Mouse (Mus musculus) induced T-regulatory cell, adult 2 months (primary cell): ENCODE measurements around the gene Asah2.
"Not testable (repeated sequence)": the region's sequence is repeated elsewhere in the genome, so short reads cannot be mapped to it uniquely, and the experiment has no call there.

Experiments
- DNase-seq: peaks from one replicate; pipeline ENCODE4 v3.0.0-alpha.2; 2012; ENCODE audit warnings: low read depth

Asah2 gene

DNA sequence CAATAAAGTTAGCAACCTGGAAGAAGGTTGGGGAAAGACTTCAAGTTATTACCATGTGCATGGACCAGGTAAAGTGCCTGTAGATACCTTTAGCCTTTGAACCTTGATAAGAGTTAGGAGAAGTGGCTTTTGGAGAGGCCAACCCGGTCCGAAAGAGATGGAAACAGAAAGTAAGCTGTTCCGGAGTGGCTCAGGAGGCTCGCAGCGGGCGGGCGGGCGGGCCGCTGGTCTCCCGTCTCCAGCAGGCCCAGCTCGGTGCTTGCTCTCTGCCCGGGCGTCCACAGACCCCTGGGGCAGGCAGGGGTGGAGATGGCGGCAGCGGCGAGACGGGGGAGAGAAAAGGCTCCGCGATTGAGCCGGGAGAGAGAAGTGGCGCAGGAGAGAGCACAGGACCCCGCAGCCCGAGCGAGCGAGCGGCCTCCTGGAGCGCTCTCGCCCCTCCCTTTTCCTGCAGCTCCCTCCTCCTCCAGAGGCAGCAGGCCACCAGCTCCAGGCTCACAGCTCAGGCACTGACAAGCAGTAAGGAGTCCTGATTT, at the start of gene Asah2:
Asah2 (minus strand) TSS at position 441 of the 536 bp plus-strand sequence.
- DNase-seq, result peak; percentile 79

DNA sequence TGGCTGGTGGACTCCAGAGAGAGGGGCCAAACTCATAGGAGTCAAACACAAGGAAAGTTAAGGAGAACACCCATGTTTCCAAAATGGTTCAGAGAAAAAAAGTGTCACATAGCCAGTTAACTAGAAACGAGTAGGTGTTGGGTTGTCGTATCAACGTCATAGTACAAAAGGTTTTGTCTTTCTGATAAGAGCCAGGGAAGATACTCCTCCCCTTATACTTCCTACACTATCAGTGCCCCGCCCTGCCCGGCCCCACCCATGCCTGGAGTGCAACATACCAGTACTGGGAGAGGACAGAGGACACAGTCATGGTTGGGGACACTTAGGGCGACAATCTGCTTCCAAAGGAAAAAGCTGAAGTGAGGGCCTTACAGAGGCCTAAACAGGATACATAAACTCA, 49.0 kb upstream of the Asah2 start:
- no peak for DNase-seq

DNA sequence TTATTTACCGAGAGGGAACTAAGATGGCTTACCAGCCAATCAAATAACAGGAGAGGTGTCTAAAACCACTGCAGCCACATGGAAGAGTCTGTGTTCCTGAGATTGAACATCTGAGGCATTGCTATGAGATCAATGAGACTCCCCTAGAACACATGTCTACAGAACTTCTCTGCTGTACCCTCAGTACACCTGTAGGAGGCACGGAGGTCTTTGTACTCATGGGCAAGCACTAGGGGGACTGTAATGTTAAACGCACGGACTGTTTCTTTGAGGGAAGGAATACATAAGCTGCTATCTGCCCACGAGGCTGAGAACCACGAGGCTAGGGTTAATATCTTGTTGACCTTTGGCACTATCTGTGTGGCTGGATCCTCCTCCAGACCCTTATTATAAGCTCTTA, 44.5 kb upstream of the Asah2 start:
- DNase-seq, result no peak

- DNase-seq, result peak; percentile 48
Observed at GRCm38 (mm10) chr19:32148710-32149109, 40.7 kb upstream of the Asah2 start.

DNA sequence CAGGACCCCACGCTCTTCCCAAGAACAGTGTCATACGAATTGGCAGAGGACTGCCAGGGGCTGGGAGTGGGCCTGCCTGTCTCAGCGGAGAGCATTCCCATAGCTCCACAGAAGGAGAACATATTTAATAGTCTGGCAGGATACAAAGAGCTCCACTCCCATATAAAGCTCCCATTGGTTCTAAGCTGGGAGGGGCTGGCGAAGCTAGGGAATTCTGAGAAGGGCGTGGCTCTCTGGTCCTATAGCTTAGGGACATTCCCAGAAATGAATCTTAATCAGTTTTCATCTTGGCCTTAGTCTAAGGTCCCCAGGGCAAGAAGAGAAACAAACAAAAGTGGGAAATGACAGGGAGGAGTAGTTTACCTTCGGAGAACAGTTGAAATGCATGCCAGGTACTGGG, 34.4 kb upstream of the Asah2 start:
- no peak for DNase-seq

- peak; percentile 73 for DNase-seq
Observed at GRCm38 (mm10) chr19:32138361-32139088, 30.5 kb upstream of the Asah2 start.

- no peak for DNase-seq
Observed at GRCm38 (mm10) chr19:32137904-32138303, 29.9 kb upstream of the Asah2 start.

- DNase-seq, result no peak
Observed at GRCm38 (mm10) chr19:32136888-32137625, 29.0 kb upstream of the Asah2 start.

DNA sequence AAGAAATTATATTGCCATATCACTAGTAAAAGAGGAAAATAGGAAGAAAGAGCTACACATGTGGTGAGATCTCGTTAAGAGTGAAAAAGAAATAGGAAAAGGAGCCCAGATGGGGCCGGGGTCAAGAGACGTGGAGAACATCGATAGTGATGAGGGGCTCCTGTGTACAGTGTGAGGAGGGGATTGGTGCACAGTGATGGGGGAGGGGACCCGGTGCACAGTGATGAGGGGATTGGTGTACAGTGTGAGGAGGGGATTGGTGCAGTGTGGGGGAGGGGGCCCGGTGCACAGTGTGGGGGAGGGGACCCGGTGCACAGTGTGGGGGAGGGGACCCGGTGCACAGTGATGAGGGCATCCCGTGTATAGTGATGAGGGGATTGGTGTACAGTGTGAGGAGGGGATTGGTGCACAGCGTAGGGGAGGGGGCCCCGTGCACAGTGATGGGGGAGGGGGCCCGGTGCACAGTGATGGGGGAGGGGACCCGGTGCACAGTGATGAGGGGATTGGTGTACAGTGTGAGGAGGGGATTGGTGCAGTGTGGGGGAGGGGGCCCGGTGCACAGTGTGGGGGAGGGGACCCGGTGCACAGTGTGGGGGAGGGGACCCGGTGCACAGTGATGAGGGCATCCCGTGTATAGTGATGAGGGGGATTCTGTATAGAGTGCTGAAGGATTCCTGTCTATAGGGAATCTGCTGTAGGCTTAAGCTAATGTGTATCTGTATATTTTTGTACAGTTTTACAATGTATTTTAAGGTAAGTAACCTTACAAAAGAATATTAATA, 23.9 kb upstream of the Asah2 start:
- DNase-seq, result not testable (repeated sequence)

GRCm38 (mm10) chr19:32129281-32129680, 21.3 kb upstream of the Asah2 start:
- DNase-seq, result no peak

- DNase-seq, result peak; percentile 51
Observed at GRCm38 (mm10) chr19:32127180-32127850, 19.3 kb upstream of the Asah2 start.

DNA sequence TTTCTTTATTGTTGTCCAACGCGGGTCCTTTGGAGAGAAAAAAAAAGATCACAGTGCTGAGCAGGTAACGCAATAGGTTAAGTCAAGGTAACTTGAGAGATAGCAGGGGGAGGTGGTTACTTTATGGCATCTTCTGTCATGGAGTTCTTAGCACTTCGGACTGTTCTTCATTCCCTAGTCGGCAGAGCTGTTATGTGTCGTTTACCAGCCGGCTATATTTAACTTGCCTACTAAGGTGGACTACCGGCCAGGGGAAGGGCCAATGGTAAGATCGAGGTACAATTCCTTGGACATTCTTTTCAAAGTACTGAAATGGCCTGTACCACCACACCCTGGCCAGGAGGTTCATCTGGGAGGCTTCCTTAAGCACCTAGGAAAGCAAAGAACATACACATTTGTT, 16.1 kb upstream of the Asah2 start:
- DNase-seq, result no peak

GRCm38 (mm10) chr19:32123196-32123595, 15.2 kb upstream of the Asah2 start:
- no peak for DNase-seq

GRCm38 (mm10) chr19:32120798-32121197, 12.8 kb upstream of the Asah2 start:
- DNase-seq, result no peak

DNA sequence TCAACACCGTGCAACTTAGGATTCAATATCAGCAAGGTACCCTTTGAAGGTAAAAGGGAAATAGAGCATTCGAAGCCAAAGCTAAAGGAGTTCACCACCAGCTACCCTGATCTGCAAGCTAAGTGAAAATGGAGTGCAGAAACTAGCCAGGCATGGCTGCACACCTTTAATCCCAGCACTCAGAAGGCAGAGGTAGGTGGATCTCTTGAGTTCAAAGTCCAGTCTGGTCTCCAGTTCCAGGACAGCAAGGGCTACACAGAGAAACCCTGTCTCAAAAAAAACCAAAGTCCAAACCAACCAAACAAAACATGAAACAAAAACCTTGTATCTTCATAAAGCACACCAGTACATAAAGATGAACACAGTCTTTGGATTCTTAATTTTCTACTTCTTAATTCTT, 11.7 kb upstream of the Asah2 start:
- DNase-seq, result no peak

DNA sequence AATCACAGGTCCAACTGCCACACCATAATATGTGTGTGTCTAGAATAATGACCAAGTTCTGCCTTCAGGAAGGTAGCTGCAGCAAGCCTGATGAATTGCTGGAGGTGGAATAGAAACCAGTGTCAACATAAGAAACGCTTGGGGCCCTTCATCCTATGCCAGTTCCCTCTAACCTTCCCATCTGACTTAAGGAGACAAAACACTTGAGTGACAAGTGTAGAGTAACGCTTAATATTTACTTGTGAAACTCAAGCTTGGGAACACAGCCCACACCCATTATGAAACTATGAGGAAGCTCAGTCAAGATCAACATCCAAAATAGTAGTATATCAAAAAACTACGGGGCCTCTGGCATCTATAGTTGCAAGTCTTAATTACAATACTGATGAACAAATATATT, 10.5 kb upstream of the Asah2 start:
- no peak for DNase-seq

DNA sequence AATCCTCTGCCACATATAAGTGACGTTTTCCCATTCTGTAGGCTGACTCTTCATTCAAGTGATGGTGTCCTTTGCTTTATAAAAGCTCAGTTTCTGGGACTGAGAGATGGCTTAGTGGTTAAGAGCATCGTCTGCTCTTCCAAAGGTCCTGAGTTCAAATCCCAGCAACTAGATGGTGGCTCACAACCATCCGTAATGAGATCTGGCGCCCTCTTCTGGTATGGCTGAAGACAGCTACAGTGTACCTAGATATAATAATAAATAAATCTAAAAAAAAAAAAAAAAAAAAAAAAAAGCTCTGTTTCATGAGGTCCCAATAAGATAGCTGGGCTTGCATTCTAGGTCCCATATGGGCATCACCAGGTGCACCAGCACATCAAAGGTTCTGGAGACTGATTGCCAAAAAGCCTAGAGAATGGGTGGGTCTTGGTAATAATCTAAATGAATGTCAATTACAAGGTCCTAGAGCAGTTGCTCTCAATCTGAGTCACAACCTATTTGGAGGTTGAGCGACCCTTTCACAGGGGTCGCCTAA, 9.5 kb upstream of the Asah2 start:
- peak; percentile 48 for DNase-seq

- DNase-seq, result no peak
Observed at GRCm38 (mm10) chr19:32111866-32112790, 4.1 kb upstream of the Asah2 start.

DNA sequence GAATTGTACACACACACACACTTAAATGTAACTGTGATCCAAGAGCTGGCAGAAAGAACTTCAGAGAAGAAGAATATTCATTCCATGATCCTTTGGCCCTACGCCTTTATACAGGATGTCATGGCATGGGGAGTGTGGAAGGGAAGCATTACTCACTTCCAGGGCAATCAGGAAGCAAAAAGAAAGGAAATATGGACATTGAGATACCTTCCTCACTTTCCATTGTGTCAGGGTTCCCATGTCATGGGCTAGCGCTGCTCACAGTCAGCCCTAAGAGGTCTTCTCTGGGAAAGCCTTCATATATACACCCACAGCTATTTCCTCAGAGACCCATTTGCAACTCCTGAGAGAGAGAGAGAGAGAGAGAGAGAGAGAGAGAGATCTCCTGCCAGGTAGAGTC, 1.3 kb downstream of the Asah2 start:
- DNase-seq, result no peak

DNA sequence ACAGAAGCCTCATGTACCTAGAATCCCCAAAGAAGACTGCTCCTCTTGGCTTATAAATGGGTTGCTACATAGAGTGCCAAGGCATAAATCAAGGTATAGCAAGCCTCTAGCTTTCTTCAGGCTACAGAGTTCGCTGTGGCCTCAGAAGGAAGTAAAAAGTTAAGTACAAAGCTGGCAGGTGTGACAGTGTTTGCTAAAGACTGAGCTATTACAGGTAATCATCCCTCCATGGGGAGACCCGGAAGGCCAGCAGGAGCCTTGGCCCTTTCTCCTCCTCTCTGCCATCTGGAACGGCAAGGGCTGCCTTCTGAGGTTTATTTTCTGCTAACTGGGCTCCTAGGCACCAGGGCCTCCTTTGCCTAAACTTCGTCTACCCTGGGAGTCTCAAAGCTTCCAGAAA, 3.8 kb downstream of the Asah2 start:
- no peak for DNase-seq

DNA sequence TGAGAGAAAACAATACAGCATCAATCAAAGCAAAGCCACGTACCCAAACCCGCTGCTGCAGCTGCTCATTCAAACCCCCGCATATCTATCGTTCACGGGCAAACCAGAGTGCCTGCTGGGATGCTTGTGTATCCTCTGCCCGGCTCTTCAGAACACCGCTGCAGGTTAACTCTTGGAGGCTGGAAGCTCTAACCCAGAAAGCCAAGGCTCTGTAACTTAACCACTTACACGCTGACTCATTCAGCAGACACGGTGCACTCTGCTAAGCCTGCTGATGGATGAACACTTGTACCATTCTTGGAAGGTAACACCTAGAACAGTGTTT, 5.1 kb downstream of the Asah2 start:
- no peak for DNase-seq
